Mouse (Mus musculus) large intestine, adult 2 months (tissue): ENCODE results near the gene H2-DMb2. TPM values are rescaled to one million over a fixed set of nuclear protein-coding genes. Genes with fewer than 3 reads are reported as not detected.

Experiments
- DNase-seq: peaks from one replicate; pipeline ENCODE4 v3.0.0-alpha.2; 2012; ENCODE audit warnings: low read depth, low spot score
- WGBS: fragments of 180-500 bp; shearing (Covaris S2); methylation state at CpG from one replicate; pipeline ENCODE4 v1.1.7; 2018; 5-methylcytosine and 5-hydroxymethylcytosine counted together
- polyA plus RNA-seq: library from polyadenylated mRNA; depleted of rRNA; stranded (reverse); fragments of >200 nt; gene quantifications from 2 replicates; pipeline ENCODE4 v1.2.3, GENCODE M21; 2012; rRNA removed

H2-DMb2 gene
- 31.0 and 41.3 TPM in 2 replicates for polyA plus RNA-seq

- 35% methylated on average over 7 of the region's 7 CpGs for WGBS
- DNase-seq = no peak
Measured at GRCm38 (mm10) chr17:34143033-34143432, at the start of gene H2-DMb2. Gene H2-DMb2, plus strand, starts transcription at chr17:34143307.

- no peak for DNase-seq
- 85% methylated on average over 27 of the region's 27 CpGs for WGBS
Measured at GRCm38 (mm10) chr17:34094283-34095035, 48.6 kb upstream of the H2-DMb2 start.

- 39% methylated on average over 3 of the region's 3 CpGs for WGBS
- no peak for DNase-seq
Measured at GRCm38 (mm10) chr17:34096497-34097010, 46.6 kb upstream of the H2-DMb2 start.

- no peak for DNase-seq
- WGBS = 78% methylated on average over 5 of the region's 5 CpGs
Measured at GRCm38 (mm10) chr17:34097272-34097671, 45.8 kb upstream of the H2-DMb2 start.

GRCm38 (mm10) chr17:34098709-34099479 is 44.2 kb upstream of the H2-DMb2 start:
- DNase-seq = no peak
- 25% methylated on average over 10 of the region's 10 CpGs for WGBS

- WGBS = 23% methylated on average over 5 of the region's 5 CpGs
- DNase-seq = no peak
Measured at GRCm38 (mm10) chr17:34099531-34099930, 43.6 kb upstream of the H2-DMb2 start.

- DNase-seq = no peak
- 26% methylated on average over 5 of the region's 5 CpGs for WGBS
Measured at GRCm38 (mm10) chr17:34101185-34101584, 41.9 kb upstream of the H2-DMb2 start.

GRCm38 (mm10) chr17:34101604-34102032 is 41.5 kb upstream of the H2-DMb2 start:
- WGBS = 5% methylated on average over 12 of the region's 12 CpGs

GRCm38 (mm10) chr17:34102831-34103230 is 40.3 kb upstream of the H2-DMb2 start:
- 17% methylated on average over 6 of the region's 6 CpGs for WGBS
- DNase-seq = no peak

More at GRCm38 (mm10) chr17:34101604-34102032, 41.5 kb upstream of the H2-DMb2 start:
- no peak for DNase-seq

GRCm38 (mm10) chr17:34104804-34105203 is 38.3 kb upstream of the H2-DMb2 start:
- DNase-seq = no peak
- WGBS = 78% methylated on average over 9 of the region's 9 CpGs

- DNase-seq = no peak
- WGBS = 89% methylated on average over 7 of the region's 7 CpGs
Measured at GRCm38 (mm10) chr17:34106555-34106954, 36.6 kb upstream of the H2-DMb2 start.

- no peak for DNase-seq
- 74% methylated on average over 7 of the region's 7 CpGs for WGBS
Measured at GRCm38 (mm10) chr17:34107109-34107867, 35.8 kb upstream of the H2-DMb2 start.

- DNase-seq = no peak
- WGBS = 81% methylated on average over 6 of the region's 6 CpGs
Measured at GRCm38 (mm10) chr17:34108460-34108859, 34.6 kb upstream of the H2-DMb2 start.

GRCm38 (mm10) chr17:34109038-34109805 is 33.9 kb upstream of the H2-DMb2 start:
- WGBS = 81% methylated on average over 14 of the region's 14 CpGs
- DNase-seq = no peak

- WGBS = 54% methylated on average over 3 of the region's 3 CpGs
- no peak for DNase-seq
Measured at GRCm38 (mm10) chr17:34109806-34110195, 33.3 kb upstream of the H2-DMb2 start.

- WGBS = 41% methylated on average over 8 of the region's 8 CpGs
Measured at GRCm38 (mm10) chr17:34110309-34110708, 32.8 kb upstream of the H2-DMb2 start.

GRCm38 (mm10) chr17:34114114-34114513 is 29.0 kb upstream of the H2-DMb2 start:
- no peak for DNase-seq
- 79% methylated on average over 7 of the region's 7 CpGs for WGBS

More at GRCm38 (mm10) chr17:34110309-34110708, 32.8 kb upstream of the H2-DMb2 start:
- no peak for DNase-seq

- WGBS = 6% methylated on average over 7 of the region's 7 CpGs
- no peak for DNase-seq
Measured at GRCm38 (mm10) chr17:34116736-34117370, 26.3 kb upstream of the H2-DMb2 start.
